Mouse (Mus musculus) adrenal gland, adult (tissue): ENCODE data around the gene Itpka.

Experiments
- DNase-seq, 2 experiments: peaks; one replicate each; pipeline ENCODE4 v3.0.0; 2022 to 2023; ENCODE audit warnings: low spot score in 1 of 2; ENCODE audit not compliant: inconsistent age in 2 of 2

Gene Itpka

GRCm38 (mm10) chr2:119749260-119749659 is 7.1 kb downstream of the Itpka start:
- no peak for DNase-seq

GRCm38 (mm10) chr2:119757601-119758100 is 15.5 kb downstream of the Itpka start:
- no peak for DNase-seq

GRCm38 (mm10) chr2:119758101-119758843 is 16.1 kb downstream of the Itpka start:
- peak; percentile 41 to 69 for DNase-seq

- DNase-seq = no peak
These were observed 17.0 kb downstream of the Itpka start for GRCm38 (mm10) chr2:119758844-119759835.

- DNase-seq = no peak
These were observed 18.1 kb downstream of the Itpka start, which contains the start of gene Ltk for GRCm38 (mm10) chr2:119760251-119760650. Ltk (minus strand) TSS chr2:119760431.

- DNase-seq = no peak
These were observed 20.1 kb downstream of the Itpka start for GRCm38 (mm10) chr2:119762276-119762675.

GRCm38 (mm10) chr2:119763924-119764323 is 21.8 kb downstream of the Itpka start:
- DNase-seq = no peak

- DNase-seq = no peak
These were observed 25.1 kb downstream of the Itpka start for GRCm38 (mm10) chr2:119767246-119767645.

GRCm38 (mm10) chr2:119787206-119787883 is 45.2 kb downstream of the Itpka start, which contains the start of gene Rpap1:
Rpap1 (minus strand) TSS chr2:119787537.
- peak; percentile 84 to 94 for DNase-seq

- DNase-seq = peak in 1 of 2 experiments; percentile 38
These were observed 47.9 kb downstream of the Itpka start for GRCm38 (mm10) chr2:119789996-119790395.

GRCm38 (mm10) chr2:119797279-119797783 is 55.2 kb downstream of the Itpka start, which contains the start of gene Tyro3:
Tyro3 (plus strand) TSS chr2:119797733.
- no peak for DNase-seq

GRCm38 (mm10) chr2:119798246-119798927 is 56.2 kb downstream of the Itpka start:
- DNase-seq = peak; percentile 51 to 83

- DNase-seq = peak; percentile 41 to 81
These were observed 57.2 kb downstream of the Itpka start for GRCm38 (mm10) chr2:119799181-119799960.

GRCm38 (mm10) chr2:119799961-119800550 is 57.9 kb downstream of the Itpka start:
- DNase-seq = peak; percentile 19 to 60
